Mouse (Mus musculus) large intestine, adult 2 months (tissue): ENCODE data around the gene Ifitm3. TPM values are rescaled to one million over a fixed set of nuclear protein-coding genes. Genes with fewer than 3 reads are reported as not detected.
"Not testable (repeated sequence)": the region's sequence is repeated elsewhere in the genome, so short reads cannot be mapped to it uniquely, and the experiment has no call there.

Source experiments
- DNase-seq: peaks from one replicate; pipeline ENCODE4 v3.0.0-alpha.2; 2012; ENCODE audit warnings: low read depth, low spot score
- WGBS: fragments of 180-500 bp; shearing (Covaris S2); methylation state at CpG from one replicate; pipeline ENCODE4 v1.1.7; 2018; 5-methylcytosine and 5-hydroxymethylcytosine counted together
- polyA plus RNA-seq: library from polyadenylated mRNA; depleted of rRNA; stranded (reverse); fragments of >200 nt; gene quantifications from 2 replicates; pipeline ENCODE4 v1.2.3, GENCODE M21; 2012

Ifitm3 gene
- polyA plus RNA-seq, 1 experiment = 461 TPM

DNA sequence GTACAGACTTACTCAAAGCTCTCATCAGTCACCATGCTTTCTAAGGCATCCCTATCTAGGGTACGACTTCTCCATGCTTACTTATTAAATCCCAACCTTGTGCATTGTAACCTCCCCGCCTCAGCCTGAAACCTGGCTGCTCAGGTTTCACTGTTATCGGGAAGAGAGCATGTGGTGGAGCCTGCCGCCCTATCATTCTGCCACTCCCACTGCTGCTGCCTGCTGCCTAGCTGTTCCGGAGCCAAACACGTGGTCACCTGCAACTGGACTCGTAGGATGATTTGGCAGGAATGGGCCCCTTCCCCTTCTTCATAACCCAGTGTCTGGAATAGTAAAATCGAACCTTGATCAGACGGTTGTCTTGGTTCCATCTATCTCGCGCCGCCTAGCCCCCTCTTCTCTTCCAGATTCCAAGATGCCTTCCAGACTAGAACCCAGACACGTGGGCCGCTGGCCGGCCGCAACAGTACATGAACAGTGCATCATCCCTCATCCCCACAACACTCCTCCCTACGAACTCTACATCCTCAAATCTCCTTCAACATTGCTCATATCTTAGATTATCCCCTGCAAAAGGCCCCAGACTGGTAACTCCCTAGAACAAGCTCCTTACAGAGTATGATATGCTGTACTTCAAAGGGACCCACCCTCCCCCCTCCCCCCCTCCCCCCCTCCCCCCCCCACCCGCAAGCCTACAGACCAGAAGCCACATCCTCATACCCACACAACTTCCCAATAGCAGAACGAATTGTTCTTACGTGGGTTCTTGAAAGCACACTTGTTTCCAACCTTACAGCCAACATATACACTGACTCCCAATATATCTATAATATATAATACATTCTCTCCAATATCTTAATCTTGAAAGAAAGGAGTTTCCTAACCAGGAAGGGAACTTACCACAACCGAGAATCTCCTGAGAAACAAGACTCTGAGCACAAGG is 27.8 kb upstream of the Ifitm3 start:
- DNase-seq = no peak
- 30% methylated on average over 21 of the region's 21 CpGs for WGBS

DNA sequence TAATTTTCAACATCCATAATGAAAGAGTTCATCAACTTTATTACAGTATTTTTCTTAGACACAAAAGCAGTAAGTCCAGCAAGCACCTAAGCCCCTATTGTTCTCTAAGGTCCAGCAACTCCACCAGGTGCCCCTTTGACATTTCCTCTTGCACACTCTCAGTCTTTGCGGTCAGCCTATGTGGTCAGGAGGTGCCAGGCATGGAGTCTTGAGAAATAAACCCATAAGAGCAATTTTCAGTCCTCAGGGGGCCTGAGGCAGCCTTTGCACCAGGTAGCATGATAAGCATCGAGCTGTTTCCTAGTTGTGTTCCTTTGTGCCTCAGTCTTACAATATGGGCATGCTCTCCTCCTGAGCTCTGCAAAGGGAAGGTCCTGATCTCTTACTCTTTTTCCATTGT is 26.1 kb upstream of the Ifitm3 start:
- DNase-seq = not testable (repeated sequence)
- 86% methylated on average over 1 of the region's 2 CpGs for WGBS

DNA sequence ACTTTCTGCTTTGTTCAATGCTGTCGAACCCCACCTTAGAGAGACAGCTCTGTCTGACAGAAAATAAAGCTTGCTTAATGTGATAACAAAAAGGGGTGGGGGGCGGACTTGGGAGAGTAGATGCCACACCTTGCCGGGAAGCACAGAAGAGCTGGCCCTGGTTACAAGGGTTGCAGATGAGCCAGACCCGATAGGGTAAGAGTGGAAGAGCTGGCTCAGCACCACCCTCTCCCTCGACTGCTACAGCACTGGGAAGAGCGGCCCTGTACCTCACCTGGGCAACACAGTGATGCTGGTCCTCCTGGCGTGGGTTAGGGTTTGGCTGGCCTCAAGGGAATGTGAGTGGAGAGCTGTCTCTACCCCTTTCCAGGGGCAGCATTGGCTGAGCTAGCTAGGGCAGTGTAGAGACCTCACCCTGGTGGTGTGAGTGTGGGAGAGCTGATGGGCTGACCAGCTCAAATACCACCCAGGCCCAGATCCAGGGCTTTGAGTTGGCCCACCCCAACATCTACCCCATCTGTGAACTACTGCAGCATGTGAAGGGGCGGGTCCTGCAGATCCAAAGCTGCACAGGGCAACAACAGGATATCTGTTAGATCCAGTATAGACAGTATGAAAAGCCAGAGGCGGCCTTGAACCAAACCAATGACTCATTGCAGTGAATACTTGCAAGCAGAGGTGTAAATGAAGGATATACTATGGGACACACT is 22.0 kb upstream of the Ifitm3 start:
- 54% methylated on average over 9 of the region's 9 CpGs for WGBS
- DNase-seq = no peak

DNA sequence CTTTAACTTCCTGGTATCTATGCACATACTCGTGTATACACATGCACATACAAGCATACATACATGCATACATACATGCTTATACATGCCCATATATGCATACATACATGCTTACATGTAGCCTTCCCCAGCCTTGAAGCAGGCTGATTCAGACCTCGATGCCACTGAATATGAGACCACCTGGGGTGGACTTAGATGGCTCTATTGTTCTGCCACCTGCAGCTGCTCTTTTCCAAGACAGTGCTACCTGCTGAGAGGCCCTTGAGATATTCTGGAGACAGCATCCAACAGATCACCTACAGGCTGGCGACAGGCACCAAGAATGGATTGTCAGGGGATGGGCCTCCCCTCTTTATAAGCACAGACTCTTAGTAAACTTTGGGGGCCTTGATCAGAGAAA is 19.8 kb upstream of the Ifitm3 start:
- WGBS = 65% methylated on average over 3 of the region's 3 CpGs
- DNase-seq = no peak

DNA sequence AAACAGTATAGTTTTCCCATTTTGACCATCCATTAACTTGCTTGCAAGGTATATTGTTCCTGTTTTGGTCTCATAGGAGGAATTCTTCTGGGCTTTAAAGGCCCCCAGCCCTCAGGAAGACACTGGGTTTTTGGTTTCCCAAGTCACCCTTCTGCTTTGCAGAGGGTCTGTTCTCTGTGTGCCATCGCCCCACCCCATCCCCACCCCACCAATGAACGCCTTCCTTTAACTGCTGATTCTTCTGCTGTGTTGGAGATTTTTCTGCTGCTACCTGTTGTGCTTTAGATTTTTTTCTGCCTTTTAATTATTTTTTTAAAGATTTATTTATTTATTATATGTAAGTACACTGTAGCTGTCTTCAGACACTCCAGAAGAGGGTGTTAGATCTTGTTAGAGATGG is 18.3 kb upstream of the Ifitm3 start, which contains the start of gene Gm17387:
TSS of gene Gm17387 (plus strand) at position 301 of the 400 bp plus-strand sequence.
- no peak for DNase-seq
- WGBS = 97% methylated on average over 2 of the region's 2 CpGs

DNA sequence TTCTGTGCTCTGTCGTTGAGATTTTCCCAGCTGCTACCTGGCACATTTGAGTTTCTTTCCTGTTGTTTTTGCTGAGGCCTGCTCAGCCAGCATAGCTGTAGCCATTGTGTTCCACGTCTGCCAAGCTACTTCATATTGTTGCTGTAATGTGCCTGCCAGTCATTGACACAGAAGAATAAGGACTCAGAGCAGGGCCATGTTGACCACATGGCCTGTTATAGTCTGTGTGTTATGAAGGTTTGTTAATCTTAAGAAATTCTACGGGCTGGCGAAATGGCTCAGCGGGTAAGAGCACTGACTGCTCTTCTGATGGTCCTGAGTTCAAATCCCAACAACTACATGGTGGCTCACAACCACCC is 16.1 kb upstream of the Ifitm3 start:
- no peak for DNase-seq
- 64% methylated on average over 5 of the region's 5 CpGs for WGBS

DNA sequence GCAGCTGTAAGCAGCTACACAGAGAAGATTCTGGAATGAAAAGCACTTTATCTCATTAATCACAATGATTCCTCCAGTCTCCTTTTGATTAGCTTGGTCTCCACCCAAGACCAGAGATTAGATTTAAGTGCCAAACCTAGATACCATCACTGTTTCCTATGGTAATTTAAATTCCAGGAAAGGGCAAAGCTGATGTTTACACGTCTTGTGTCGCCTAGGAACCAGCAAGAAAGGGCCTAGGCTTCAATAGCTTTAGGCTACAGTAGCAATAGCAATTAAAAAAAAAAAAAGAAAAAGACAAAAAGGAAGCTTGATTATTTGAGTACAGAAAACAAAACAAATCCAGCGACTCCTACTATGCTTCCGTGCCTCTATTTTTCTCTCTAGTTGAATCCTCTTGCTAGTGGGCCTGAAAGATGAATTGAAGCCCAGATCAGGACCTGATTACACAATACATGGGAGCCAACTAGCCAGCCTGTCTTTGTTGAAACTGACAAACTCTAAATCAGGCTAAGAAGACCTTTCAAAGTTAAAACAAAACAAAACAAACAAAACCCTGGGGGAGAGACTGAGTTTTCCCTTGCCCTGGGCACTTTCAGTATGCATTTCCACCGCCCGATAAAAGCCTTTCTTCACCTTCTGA is 15.6 kb upstream of the Ifitm3 start:
- no peak for DNase-seq
- WGBS = 40% methylated on average over 6 of the region's 6 CpGs

DNA sequence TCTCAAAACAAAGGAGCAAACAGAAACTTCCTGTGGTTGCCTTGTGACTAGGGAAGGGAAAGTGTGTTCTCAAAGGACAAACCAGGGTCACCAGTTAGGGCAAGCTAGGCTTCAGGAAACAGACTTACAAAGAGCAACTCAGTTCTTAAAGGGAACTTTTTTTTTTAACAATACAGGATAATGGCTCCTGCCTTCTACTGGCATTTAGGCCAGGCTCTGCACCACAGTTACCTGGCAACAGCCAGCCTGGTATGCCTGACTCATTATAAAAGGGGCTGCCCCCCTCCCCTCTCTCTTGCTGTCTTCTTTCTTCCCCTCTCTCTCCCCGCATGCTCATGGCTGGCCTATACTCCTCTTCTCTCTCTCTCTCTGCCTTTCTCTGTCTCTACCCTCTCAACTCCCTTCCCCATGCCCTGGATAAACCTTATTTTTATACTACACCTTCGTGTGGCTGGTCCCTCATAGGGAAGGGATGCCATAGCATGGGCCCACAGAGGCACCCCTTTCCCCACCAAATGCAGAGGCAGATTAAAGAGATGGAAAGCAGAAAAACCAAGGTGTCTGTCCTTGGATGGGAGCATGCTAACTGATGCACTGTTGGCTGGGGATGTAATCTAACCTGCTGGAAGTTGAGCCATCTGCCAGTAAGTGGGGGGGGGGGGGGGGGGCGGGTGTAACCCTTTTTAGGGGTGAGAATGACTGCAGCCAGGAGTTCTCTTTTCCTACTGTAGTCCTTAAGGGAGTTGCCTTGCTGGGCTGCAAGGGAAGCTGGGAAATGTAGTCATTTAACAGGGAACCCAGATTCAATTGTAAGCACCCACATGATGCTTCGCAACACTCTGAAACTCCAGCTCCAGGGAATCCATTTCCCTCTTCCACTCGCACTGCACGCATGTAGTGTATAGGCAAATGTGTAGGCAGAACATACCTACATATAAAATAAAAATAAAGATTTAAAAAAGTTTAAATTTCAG is 14.6 kb upstream of the Ifitm3 start:
- no peak for DNase-seq
- 62% methylated on average over 6 of the region's 6 CpGs for WGBS

DNA sequence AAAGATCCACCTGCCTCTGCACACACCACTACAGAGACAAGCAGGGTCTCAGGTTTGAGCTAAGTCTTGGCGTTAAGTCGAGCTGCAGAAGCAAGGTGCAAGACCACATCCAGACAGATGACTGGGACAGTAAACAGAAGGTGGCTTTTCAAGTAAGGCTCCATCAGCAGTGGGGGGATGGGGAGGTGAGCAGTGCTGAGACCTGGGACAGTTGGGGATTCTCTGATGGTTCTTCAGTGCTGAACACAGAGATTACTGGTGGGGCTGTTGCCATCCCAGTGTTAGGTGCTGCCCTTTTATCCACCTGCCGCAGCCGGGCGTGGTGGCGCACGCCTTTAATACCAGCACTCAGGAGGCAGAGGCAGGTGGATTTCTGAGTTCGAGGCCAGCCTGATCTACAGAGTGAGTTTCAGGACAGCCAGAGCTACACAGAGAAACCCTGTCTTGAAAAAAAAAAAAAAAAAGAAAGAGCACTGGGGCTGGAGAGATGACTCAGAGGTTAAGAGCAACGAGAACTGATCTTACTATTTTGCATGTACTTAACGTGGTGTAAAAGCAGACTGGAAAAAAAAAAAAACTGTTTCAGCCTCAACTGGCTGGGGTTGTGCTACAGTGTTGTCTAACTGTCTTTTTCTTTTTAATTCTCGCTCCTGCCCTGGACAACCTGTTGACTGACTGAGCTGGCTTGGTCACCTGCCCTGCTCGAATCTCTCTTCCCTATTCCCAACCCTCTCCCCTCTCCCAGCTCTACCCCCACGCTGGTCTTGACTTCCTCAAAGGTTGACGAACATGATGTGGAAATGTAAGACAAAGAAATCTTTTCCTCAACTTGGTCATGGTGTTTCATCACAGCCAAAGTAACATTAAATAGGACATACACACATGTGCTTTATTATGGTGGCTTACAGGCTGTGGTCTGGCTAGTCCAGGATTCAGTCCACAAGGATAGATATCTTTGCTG is 11.2 kb upstream of the Ifitm3 start:
- no peak for DNase-seq
- WGBS = 79% methylated on average over 14 of the region's 14 CpGs

DNA sequence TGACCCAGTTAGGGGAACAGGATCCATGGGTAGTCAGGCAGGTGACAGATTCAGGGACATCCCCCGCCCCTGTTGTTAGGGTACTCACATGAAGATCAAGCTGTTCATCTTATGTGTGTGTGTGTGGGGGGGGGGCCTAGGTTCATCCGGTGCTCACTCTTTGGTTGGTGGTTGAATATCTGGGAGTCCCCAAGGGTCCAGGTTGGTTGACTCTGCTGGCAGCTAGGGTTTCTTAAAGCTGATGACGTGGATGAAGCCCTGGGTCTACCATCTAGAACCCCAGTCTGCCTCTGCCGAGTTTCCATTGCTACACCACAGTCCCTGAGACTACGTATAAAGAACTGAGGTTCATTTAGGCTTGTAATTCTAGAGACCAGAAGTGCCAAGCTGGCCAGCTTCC is 8.5 kb upstream of the Ifitm3 start:
- DNase-seq = no peak
- 94% methylated on average over 5 of the region's 5 CpGs for WGBS

DNA sequence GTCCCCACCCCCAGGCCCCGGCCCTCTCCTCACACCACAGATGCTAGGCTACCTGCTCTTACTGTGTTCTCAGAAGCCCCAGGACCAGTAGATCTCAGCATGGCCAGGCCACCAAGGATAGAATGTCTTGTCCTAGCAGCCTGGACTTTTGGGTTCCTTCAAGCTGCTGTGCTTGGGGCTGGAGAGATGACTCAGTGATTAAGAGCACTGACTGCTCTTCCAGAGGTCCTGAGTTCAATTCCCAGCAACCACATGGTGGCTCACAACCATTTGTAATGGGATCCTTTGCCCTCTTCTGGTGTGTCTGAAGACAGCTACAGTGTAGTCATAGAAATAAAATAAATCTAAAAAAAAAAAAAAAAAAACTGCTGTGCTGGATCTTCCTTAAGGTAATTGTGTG is 7.3 kb upstream of the Ifitm3 start, which contains the start of gene Ifitm6:
TSS of gene Ifitm6 (minus strand) at position 101 of the 400 bp plus-strand sequence.
- DNase-seq = not testable (repeated sequence)
- WGBS = 83% methylated on average over 1 of the region's 1 CpGs

DNA sequence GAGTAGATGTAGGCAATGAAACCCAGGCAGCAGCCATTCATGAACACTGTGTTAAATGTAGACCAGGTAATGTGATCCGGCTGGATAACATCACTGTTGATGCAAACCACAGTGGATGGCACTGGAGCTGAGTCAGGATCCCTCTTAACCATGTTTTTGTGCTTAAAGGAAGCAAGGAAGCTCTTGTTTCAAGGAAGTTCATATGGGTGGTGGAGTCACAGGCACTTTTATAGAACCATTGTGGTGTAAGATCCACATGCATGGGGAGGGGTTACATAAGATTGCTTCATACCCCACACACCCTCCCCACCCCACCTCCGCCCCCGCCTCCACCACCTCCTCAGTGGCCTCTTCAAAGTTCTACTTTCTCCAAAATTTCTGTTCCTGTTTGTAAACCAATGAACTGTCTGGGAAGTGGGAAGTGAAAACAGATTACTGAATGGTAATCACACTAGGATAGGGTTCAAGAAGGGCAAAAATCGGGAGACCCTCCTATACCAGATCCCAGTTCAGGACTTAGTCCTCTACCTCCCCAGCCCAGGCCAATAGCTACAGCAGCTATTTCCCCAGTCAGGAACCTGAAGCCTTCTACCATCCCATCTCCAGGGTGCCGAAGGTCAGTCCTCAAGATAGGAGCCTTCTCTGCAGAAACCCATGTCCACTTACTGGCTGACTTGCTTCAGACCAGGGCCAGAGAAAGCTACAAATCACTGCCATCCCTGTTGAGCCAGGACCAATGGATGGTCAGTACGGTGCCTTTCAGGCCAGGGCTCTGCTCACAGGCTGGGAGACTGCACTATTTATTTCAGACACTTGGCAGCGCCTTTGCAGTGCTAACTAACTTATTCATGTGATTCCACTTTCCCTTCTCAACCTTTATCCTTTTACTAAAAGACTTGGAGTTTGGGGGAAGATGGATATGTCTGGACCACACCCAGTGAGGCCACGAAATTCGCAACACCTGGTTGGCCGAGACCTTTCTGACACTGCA is 6.4 kb upstream of the Ifitm3 start:
- no peak for DNase-seq

DNA sequence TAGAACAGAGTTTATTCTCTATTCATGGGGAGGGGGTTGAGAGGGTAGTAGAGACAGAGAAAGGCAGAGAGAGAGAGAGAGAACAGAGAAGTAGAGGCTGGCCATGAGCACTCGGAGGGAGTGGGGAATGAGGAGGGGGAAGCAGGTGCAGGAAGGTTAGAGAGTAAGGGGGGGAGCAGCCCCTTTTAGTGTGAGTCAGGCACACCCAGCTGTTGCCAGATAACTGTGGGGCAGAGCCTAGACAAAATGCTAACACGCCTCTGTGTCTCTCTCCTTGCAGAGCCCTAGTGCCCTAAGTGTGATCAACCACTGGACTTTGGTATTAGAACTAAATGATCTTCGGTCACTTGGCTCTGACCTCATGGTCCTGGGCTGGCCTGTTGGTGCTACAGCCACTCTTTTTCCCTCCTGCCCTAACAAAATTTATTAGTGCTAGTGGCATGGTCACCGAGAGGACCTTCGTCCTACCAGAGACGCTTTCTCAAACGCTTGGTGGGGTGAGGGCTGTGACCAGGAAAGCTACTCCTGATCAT is 734 bp upstream of the Ifitm3 start:
- WGBS = 83% methylated on average over 7 of the region's 7 CpGs

More for the DNA sequence above, 6.4 kb upstream of the Ifitm3 start:
- 73% methylated on average over 10 of the region's 10 CpGs for WGBS

DNA sequence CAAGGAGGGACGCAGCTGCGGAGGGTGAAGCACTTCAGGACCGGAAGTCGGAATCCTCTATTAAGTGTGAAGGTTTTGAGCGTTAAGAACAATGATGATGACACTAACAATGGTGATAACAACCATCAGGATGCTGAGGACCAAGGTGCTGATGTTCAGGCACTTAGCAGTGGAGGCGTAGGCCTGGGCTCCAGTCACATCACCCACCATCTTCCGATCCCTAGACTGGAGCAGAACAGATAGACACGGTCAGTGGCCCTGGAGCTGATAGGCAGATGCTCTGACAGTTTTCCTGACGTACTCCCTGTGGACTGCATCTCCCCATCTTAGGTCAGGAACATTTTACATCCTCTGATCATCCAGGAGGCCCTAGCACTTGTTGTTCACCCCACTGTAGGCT is 905 bp downstream of the Ifitm3 start:
- WGBS = 34% methylated on average over 9 of the region's 9 CpGs
- no peak for DNase-seq

More for the DNA sequence above, 734 bp upstream of the Ifitm3 start:
- DNase-seq = no peak

DNA sequence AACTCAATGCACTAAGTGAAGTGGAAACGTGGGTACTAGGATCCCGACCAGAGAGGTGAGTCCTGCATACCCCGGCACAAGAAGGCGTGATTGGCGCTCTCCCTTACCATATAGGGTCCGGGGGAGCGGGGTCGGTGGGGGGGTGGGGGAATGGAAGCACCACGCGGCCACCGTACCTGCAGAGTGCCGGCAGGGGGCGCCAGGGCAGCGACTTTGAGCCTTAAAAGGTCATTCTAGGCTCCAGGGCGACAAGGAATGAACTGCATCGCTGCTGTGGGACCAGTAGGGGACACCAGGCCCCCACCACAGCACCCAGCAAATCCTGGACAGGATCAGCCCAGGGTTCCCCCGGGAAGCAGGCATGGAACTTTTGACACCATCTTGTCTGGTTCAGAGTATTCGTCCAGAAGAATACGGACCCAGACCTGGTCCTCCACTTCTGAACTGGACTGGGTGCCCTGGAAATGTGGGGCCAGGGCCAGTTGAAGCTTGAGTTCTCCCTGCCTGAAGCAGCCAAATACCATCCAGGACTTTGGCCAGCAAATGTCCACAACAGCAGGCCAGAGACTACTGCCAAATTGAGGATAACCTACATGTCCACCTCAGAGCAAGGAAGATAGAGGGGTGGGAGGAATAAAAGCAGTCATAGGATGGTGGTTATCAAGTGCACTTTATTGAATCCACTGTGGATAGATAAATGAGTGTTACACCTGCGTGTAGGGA is 1.5 kb downstream of the Ifitm3 start:
- DNase-seq = no peak
- WGBS = 4% methylated on average over 20 of the region's 20 CpGs

DNA sequence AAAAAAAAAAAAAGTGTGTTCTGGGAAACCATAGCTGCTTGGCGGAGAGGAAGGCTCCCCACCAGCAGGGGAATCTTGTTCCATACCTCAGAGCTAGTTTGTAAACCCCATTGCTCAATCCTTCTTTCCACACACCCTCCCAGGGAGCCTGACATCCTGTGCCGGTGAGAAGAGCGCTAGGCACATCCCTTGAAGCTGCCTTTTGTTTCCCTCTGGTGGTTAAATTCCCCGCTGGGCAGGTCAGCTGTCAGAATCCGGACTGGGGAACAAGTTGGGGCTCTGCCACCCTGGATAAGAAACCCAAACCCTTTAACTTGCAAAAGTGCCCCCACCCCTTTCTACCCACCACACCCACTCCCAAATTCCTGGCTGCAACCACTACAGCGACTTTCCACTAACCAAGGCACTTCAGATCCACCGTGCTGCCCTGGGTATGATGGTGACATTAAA is 2.2 kb downstream of the Ifitm3 start:
- 15% methylated on average over 7 of the region's 7 CpGs for WGBS
- DNase-seq = no peak
